Mouse (Mus musculus) cerebellum, postnatal 36 days (tissue): ENCODE measurements around the gene Fkbp5.
"Not testable (repeated sequence)": the region's sequence is repeated elsewhere in the genome, so short reads cannot be mapped to it uniquely, and the experiment has no call there.

ENCODE experiments used
- DNase-seq, 2 experiments: peaks; one replicate each; pipeline ENCODE4 v3.0.0; 2021 to 2022; ENCODE audit warnings: mixed read lengths in 2 of 2

The Fkbp5 gene

GRCm38 (mm10) chr17:28452889-28453288 is 64.4 kb downstream of the Fkbp5 start:
- DNase-seq = no peak

GRCm38 (mm10) chr17:28451914-28452313 is 65.4 kb downstream of the Fkbp5 start:
- DNase-seq = no peak

- DNase-seq = no peak
Observed at GRCm38 (mm10) chr17:28451487-28451886, 65.8 kb downstream of the Fkbp5 start.

GRCm38 (mm10) chr17:28448225-28448624 is 69.1 kb downstream of the Fkbp5 start:
- no peak for DNase-seq

- no peak for DNase-seq
Observed at GRCm38 (mm10) chr17:28447789-28448188, 69.5 kb downstream of the Fkbp5 start.

- no peak for DNase-seq
Observed at GRCm38 (mm10) chr17:28446820-28447168, 70.5 kb downstream of the Fkbp5 start.

- no peak for DNase-seq
Observed at GRCm38 (mm10) chr17:28445886-28446819, 71.2 kb downstream of the Fkbp5 start.

GRCm38 (mm10) chr17:28442661-28443060 is 74.7 kb downstream of the Fkbp5 start:
- DNase-seq = no peak

GRCm38 (mm10) chr17:28438342-28439115 is 78.8 kb downstream of the Fkbp5 start:
- DNase-seq = no peak

GRCm38 (mm10) chr17:28437938-28438337 is 79.4 kb downstream of the Fkbp5 start:
- DNase-seq = no peak

- DNase-seq = no peak
Observed at GRCm38 (mm10) chr17:28434921-28435485, 82.3 kb downstream of the Fkbp5 start.

GRCm38 (mm10) chr17:28433029-28433428 is 84.3 kb downstream of the Fkbp5 start:
- no peak for DNase-seq

- DNase-seq = no peak
Observed at GRCm38 (mm10) chr17:28431931-28432335, 85.4 kb downstream of the Fkbp5 start.

- no peak for DNase-seq
Observed at GRCm38 (mm10) chr17:28431038-28431437, 86.3 kb downstream of the Fkbp5 start.

- DNase-seq = no peak
Observed at GRCm38 (mm10) chr17:28428474-28429258, 88.7 kb downstream of the Fkbp5 start.

- DNase-seq = no peak
Observed at GRCm38 (mm10) chr17:28427666-28428065, 89.7 kb downstream of the Fkbp5 start.

- DNase-seq = no peak
Observed at GRCm38 (mm10) chr17:28424373-28424772, 93.0 kb downstream of the Fkbp5 start.

- no peak for DNase-seq
Observed at GRCm38 (mm10) chr17:28421071-28421470, 96.3 kb downstream of the Fkbp5 start.

GRCm38 (mm10) chr17:28420229-28421051 is 96.9 kb downstream of the Fkbp5 start:
- DNase-seq = no peak

GRCm38 (mm10) chr17:28419636-28420035 is 97.7 kb downstream of the Fkbp5 start:
- DNase-seq = no peak

GRCm38 (mm10) chr17:28418954-28419353 is 98.4 kb downstream of the Fkbp5 start:
- DNase-seq = no peak

GRCm38 (mm10) chr17:28418481-28418880 is 98.8 kb downstream of the Fkbp5 start:
- not testable (repeated sequence) for DNase-seq
